Mouse (Mus musculus) midbrain, postnatal 0 days (tissue): ENCODE measurements around the gene Ces1f. TPM values are rescaled to one million over a fixed set of nuclear protein-coding genes. Genes with fewer than 3 reads are reported as not detected.

Source experiments
- ATAC-seq: fragments of 200-750 bp; cut with Nextera tagmentation; 2 replicates; pipeline ENCODE4 v1.8.0; 2017; ENCODE audit warnings: moderate number of reproducible peaks, mild to moderate bottlenecking, moderate TSS enrichment, moderate library complexity; ENCODE audit not compliant: low FRiP score
- DNase-seq: peaks from one replicate; pipeline ENCODE4 v3.0.0-alpha.2; 2015; ENCODE audit warnings: low spot score
- H3K27ac ChIP-seq: fragments of 300-500 bp; sonication (generic); 2 replicates; pipeline ENCODE4 v1.5.1; 2014; ENCODE audit warnings: low read depth, mild to moderate bottlenecking, low read length, mixed read lengths
- H3K27me3 ChIP-seq: fragments of 300-500 bp; sonication (generic); 2 replicates; pipeline ENCODE4 v1.6.1; 2014; ENCODE audit warnings: low read length, control low read depth, mixed read lengths; ENCODE audit not compliant: insufficient read depth
- H3K36me3 ChIP-seq: fragments of 300-500 bp; sonication (generic); 2 replicates; pipeline ENCODE4 v1.6.1; 2014; ENCODE audit warnings: low read length, control low read depth, mixed read lengths; ENCODE audit not compliant: insufficient read depth
- H3K4me1 ChIP-seq: fragments of 300-500 bp; sonication (generic); 2 replicates; pipeline ENCODE4 v1.6.1; 2014; ENCODE audit warnings: mild to moderate bottlenecking, control low read depth, antibody characterized with exemption, low read length, mixed read lengths; ENCODE audit not compliant: insufficient read depth
- H3K4me2 ChIP-seq: fragments of 300-500 bp; sonication (generic); 2 replicates; pipeline ENCODE4 v1.6.1; 2014; ENCODE audit warnings: low read depth, mild to moderate bottlenecking, low read length, mixed read lengths; ENCODE audit not compliant: poor library complexity, severe bottlenecking
- H3K4me3 ChIP-seq: fragments of 300-500 bp; sonication (generic); 2 replicates; pipeline ENCODE4 v1.5.1; 2014; ENCODE audit warnings: low read depth, mild to moderate bottlenecking, low read length, moderate library complexity
- H3K9ac ChIP-seq: fragments of 300-500 bp; sonication (generic); replicated peaks from 2 replicates; pipeline ENCODE4 v1.6.1; 2014; ENCODE audit warnings: mild to moderate bottlenecking, low read length, moderate library complexity, mixed read lengths; ENCODE audit not compliant: poor library complexity, severe bottlenecking
- H3K9me3 ChIP-seq: fragments of 300-500 bp; sonication (generic); 2 replicates; pipeline ENCODE4 v1.6.1; 2016; ENCODE audit warnings: low read length, control low read depth
- CTCF ChIP-seq: IDR thresholded peaks from 2 replicates; pipeline ENCODE4 v1.5.1; 2016; ENCODE audit warnings: antibody characterized with exemption, mild to moderate bottlenecking
- WGBS: fragments of 180-500 bp; shearing (Covaris S2); extraction: QIAGEN DNeasy Blood & Tissue Kit; methylation state at CpG from one replicate; pipeline ENCODE4 v1.1.7; 2014; 5-methylcytosine and 5-hydroxymethylcytosine counted together
- polyA plus RNA-seq: library from polyadenylated mRNA; unstranded; fragments of >200 nt; fragmentation: Nextera tagmentation; extraction: Ambion mirVana; gene quantifications from 2 replicates; pipeline ENCODE4 v1.2.1, GENCODE M21; 2015
- total RNA-seq: library from RNA; depleted of rRNA; stranded (reverse); fragments of >200 nt; gene quantifications from 2 replicates; pipeline ENCODE4 v1.2.3, GENCODE M21; 2014

Gene Ces1f
- total and polyA plus RNA-seq, 2 experiments from 2014 or later: not detected

DNA sequence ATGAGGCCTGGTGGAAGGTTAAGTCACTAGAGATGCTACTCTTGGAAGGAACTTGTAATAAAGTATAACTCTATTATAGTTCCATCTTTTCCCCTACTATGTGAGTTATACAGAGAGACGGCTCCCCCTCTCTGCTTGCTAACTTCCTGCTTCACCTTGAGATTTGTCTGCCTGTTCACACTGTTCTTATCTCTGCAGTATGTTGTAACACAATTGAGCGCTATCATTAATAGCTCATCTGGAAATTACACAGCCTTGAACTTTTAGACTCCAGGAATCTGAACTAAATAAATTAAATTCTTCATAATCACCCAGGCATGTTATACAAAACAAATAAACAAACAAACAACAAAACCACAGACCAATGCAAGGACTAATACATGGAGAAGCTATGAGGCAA, 33.5 kb downstream of the Ces1f start:
- H3K27ac ChIP-seq: no peak overlapping the region
- 88% methylated on average over 2 of the region's 2 CpGs for WGBS
- no peaks in the 10 kb centered on the region for H3K9me3 ChIP-seq
- ATAC-seq (no peak), DNase-seq (no peak)
- no peak for TF ChIP-seq CTCF
- H3K4me3 ChIP-seq: no peak overlapping the region
- H3K27me3 ChIP-seq: no peaks in the 10 kb centered on the region
- no peaks in the 10 kb centered on the region for H3K4me1 ChIP-seq
- no peak overlapping the region for H3K9ac ChIP-seq
- H3K36me3 ChIP-seq: no peaks in the 10 kb centered on the region
- H3K4me2 ChIP-seq: no peak overlapping the region

DNA sequence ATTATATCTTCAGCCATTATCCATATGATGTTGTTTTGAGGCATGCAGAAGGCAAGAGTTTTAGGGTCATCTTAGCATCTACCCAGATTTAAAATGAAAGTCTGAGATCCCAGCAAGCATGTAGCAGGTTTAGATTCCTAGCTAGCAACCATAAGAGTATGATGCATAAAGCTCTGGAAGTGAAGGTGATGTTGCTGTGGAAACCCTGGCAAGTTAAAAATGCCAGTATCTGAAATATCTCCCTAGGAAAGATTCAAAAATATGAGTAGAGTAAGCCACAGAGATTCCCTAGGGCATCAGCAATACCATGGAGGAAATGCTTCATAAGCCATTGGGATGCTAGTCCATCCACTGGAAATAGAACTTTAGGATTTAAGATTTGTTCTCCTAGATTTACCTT, 39.7 kb downstream of the Ces1f start:
- Histone ChIP-seq H3K9me3 (no peaks in the 10 kb centered on the region), H3K4me3 (no peak overlapping the region), H3K4me1 (no peaks in the 10 kb centered on the region), H3K36me3 (no peaks in the 10 kb centered on the region), H3K27me3 (no peaks in the 10 kb centered on the region), H3K9ac (no peak overlapping the region), H3K27ac (no peak overlapping the region), H3K4me2 (no peak overlapping the region)
- TF ChIP-seq CTCF: no peak
- DNase-seq (no peak), ATAC-seq (no peak)

DNA sequence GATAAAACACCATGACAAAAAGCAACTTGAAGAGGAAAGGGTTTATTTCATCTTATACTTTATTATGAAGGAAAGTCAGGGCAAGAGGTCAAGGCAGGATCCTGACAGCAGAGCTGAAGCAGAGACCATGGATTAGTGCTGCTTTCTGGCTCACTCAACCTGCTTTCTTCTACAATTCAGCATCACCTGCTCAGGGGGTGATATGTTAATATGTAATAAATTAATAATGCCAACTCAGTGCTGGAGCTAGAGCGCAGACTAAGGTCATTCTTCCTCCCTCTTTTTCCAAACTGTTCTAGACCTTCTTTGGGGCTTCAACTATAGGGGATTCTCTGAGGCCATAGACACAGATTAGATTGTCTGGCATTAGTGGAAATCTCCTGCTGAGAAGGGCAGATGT, 43.9 kb downstream of the Ces1f start:
- Histone ChIP-seq H3K36me3 (no peaks in the 10 kb centered on the region), H3K9me3 (no peaks in the 10 kb centered on the region), H3K27me3 (no peaks in the 10 kb centered on the region), H3K4me1 (no peaks in the 10 kb centered on the region), H3K27ac (no peak overlapping the region), H3K4me2 (no peak overlapping the region), H3K4me3 (no peak overlapping the region), H3K9ac (no peak overlapping the region)
- WGBS: 83% methylated on average over 1 of the region's 1 CpGs
- no peak for ATAC-seq
- DNase-seq: no peak
- no peak for TF ChIP-seq CTCF

DNA sequence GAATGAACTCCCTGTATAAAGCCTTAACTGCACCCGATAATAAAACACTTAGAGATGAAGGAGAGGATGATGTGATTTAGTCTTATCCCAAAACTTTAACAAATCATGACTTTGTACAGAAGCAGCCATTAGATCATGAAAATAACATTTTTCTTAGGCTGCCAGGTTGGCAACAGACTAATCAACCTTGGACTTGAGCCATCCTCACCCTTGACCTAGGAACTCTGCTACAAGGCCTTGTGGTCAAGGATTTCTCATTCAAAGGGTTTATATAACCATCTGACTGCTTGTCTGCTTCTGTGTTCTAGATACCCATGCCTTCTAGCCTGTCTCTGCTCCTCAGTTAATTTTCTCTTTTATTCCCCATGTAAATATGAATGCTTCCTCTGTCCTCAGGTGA, 44.8 kb downstream of the Ces1f start:
- TF ChIP-seq CTCF: no peak
- DNase-seq (no peak), ATAC-seq (no peak)
- no peak overlapping the region for H3K4me3 ChIP-seq
- H3K9ac ChIP-seq: no peak overlapping the region
- H3K4me2 ChIP-seq: no peak overlapping the region
- H3K36me3 ChIP-seq: no peaks in the 10 kb centered on the region
- no peak overlapping the region for H3K27ac ChIP-seq
- no peaks in the 10 kb centered on the region for H3K9me3 ChIP-seq
- no peaks in the 10 kb centered on the region for H3K4me1 ChIP-seq
- 90% methylated on average over 1 of the region's 1 CpGs for WGBS
- no peaks in the 10 kb centered on the region for H3K27me3 ChIP-seq

DNA sequence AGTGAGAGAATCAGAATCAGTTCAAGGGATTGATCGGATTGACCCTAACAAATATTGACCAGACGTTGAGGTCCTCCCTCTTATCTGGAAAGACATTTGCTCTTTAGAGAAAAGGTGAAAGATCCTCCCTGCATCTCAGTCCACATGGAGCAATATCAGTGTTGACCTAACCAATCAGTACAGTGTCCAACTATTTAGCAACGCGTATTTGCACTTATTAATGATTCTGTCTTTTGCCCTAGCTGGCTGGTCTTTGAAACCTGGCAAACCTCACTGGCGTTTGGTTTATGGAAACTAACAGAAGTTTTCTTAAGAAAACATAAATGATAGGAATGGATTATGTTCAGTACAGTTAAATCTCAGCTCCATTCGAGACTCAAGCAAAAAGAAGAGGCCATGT, 45.5 kb downstream of the Ces1f start:
- no peak for ATAC-seq
- no peak overlapping the region for H3K4me3 ChIP-seq
- 88% methylated on average over 6 of the region's 6 CpGs for WGBS
- no peak overlapping the region for H3K27ac ChIP-seq
- TF ChIP-seq CTCF: no peak
- no peaks in the 10 kb centered on the region for H3K9me3 ChIP-seq
- no peak for DNase-seq
- no peaks in the 10 kb centered on the region for H3K27me3 ChIP-seq
- H3K4me2 ChIP-seq: no peak overlapping the region
- H3K4me1 ChIP-seq: no peaks in the 10 kb centered on the region
- H3K9ac ChIP-seq: no peak overlapping the region
- H3K36me3 ChIP-seq: no peaks in the 10 kb centered on the region

DNA sequence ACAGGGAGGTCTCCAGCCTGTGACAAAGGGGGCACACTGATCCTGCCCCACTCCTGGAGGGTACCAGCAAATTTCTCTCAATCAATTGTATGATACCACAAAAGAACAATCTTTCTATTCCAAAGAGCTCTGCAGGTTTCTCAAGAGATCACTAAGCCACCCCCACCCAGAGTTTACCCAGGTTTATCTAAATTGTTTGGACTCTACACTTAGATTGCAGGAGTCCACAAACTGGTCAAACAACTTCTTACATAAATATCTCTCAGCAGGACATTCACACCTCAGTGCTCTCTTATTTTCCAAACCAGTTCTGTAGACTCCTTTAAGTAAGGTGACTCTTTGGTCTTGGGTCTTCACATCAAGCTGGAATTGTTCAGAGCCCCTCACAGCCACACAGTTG, 50.1 kb downstream of the Ces1f start, which contains the start of gene Ces1e:
Ces1e (minus strand) TSS at position 174 of the 400 bp plus-strand sequence.
- TF ChIP-seq CTCF: no peak
- no peak within 1 kb of the TSS for H3K4me3 ChIP-seq
- no peak within 1 kb of the TSS for H3K27ac ChIP-seq
- no peak within 1 kb of the TSS for H3K9ac ChIP-seq
- no peaks in the 10 kb centered on the region for H3K27me3 ChIP-seq
- no peak for ATAC-seq
- H3K9me3 ChIP-seq: no peaks in the 10 kb centered on the region
- no peaks in the 10 kb centered on the region for H3K36me3 ChIP-seq
- no peak for DNase-seq
- H3K4me1 ChIP-seq: no peaks in the 10 kb centered on the region
- no peak within 1 kb of the TSS for H3K4me2 ChIP-seq
